Mouse (Mus musculus): Measurements from ENCODE around the gene Saysd1. TPM values are rescaled to one million over a fixed set of nuclear protein-coding genes. Genes with fewer than 3 reads are reported as not detected.
"Not testable (repeated sequence)": the region's sequence is repeated elsewhere in the genome, so short reads cannot be mapped to it uniquely, and the experiment has no call there.

Gene Saysd1
- polyA plus RNA-seq, 1 experiment from 2014 or later, result 12.2 TPM

- H3K4me1 ChIP-seq (replicated peaks), result peaks cover 17% of the 10 kb centered on the region
- no peak overlapping the region for H3K4me3 ChIP-seq
- H3K27ac ChIP-seq, result peak overlapping the region; percentile 40; the same call in 1 of the 2 replicates
- 17% methylated on average over 2 of the region's 2 CpGs for WGBS
- no peaks in the 10 kb centered on the region for H3K27me3 ChIP-seq (ENCODE audit: insufficient read depth, poor library complexity, severe bottlenecking)
- H3K36me3 ChIP-seq, result no peaks in the 10 kb centered on the region
- DNase-seq (ENCODE audit: low spot score), result no peak
- no peaks in the 10 kb centered on the region for H3K9me3 ChIP-seq
These were observed 89.9 kb downstream of the Saysd1 start for GRCm38 (mm10) chr14:20048481-20048835.

GRCm38 (mm10) chr14:20047814-20048480, 90.4 kb downstream of the Saysd1 start:
- no peaks in the 10 kb centered on the region for H3K27me3 ChIP-seq (ENCODE audit: insufficient read depth, poor library complexity, severe bottlenecking)
- DNase-seq (ENCODE audit: low spot score), result no peak
- H3K4me3 ChIP-seq, result no peak overlapping the region
- 43% methylated on average over 3 of the region's 3 CpGs for WGBS
- H3K27ac ChIP-seq, result peak overlapping the region; percentile 47; the same call in 1 of the 2 replicates
- H3K9me3 ChIP-seq, result no peaks in the 10 kb centered on the region
- no peaks in the 10 kb centered on the region for H3K36me3 ChIP-seq
- peaks cover 17% of the 10 kb centered on the region for H3K4me1 ChIP-seq (replicated peaks)

DNA sequence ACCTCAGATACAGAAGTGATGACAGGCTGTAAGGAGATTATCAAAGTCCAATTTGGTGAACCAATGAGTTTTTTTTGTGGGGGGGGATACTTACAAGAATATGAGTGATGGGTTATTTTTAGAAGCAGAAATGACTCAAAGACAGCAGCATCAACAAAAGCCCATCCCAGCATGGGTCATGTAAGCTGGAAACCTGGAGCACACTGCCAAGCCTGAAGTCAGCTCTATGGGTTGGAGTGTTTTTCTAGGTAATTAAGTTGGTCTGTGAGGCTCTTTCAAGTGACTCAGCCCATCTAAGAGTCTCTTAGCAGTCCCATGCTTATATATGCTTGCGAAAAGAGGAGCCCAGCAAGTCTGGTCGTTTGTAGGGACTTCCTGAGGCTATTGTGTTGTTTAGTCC, 91.0 kb downstream of the Saysd1 start:
- peaks cover 17% of the 10 kb centered on the region for H3K4me1 ChIP-seq (replicated peaks)
- H3K36me3 ChIP-seq, result no peaks in the 10 kb centered on the region
- H3K27ac ChIP-seq, result no peak overlapping the region
- H3K9me3 ChIP-seq, result no peaks in the 10 kb centered on the region
- no peak for DNase-seq (ENCODE audit: low spot score)
- no peaks in the 10 kb centered on the region for H3K27me3 ChIP-seq (ENCODE audit: insufficient read depth, poor library complexity, severe bottlenecking)
- WGBS, result 46% methylated on average over 2 of the region's 2 CpGs
- no peak overlapping the region for H3K4me3 ChIP-seq

- H3K9me3 ChIP-seq, result no peaks in the 10 kb centered on the region
- H3K4me1 ChIP-seq (replicated peaks), result peaks cover 16% of the 10 kb centered on the region
- no peaks in the 10 kb centered on the region for H3K27me3 ChIP-seq (ENCODE audit: insufficient read depth, poor library complexity, severe bottlenecking)
- no peak overlapping the region for H3K27ac ChIP-seq
- H3K4me3 ChIP-seq, result no peak overlapping the region
- 96% methylated on average over 1 of the region's 1 CpGs for WGBS
- DNase-seq (ENCODE audit: low spot score), result no peak
- H3K36me3 ChIP-seq, result no peaks in the 10 kb centered on the region
These were observed 94.3 kb downstream of the Saysd1 start for GRCm38 (mm10) chr14:20044036-20044435.

DNA sequence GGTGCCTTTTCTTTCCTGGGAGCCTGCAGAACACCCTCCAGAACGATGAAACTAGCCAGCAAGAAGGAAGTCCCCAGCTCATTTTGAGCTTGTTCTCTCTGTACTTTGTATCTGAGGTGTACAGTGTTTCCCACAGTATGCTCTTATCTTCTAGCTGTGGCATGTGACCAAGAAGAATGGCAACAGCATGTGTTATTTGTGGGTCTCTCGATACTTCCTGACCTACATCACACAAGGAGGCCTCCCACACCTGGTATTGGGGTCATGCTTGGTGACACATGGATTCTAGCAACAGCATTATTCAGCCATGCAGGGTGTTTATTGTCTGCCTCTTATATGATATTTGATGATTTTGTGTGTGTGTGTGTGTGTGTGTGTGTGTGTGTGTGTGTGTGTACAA, 96.5 kb downstream of the Saysd1 start:
- no peak for DNase-seq (ENCODE audit: low spot score)
- Histone ChIP-seq H3K27me3 (ENCODE audit: insufficient read depth, poor library complexity, severe bottlenecking) (no peaks in the 10 kb centered on the region), H3K9me3 (no peaks in the 10 kb centered on the region), H3K36me3 (no peaks in the 10 kb centered on the region), H3K27ac (no peak overlapping the region), H3K4me1 (replicated peaks) (no peaks in the 10 kb centered on the region), H3K4me3 (no peak overlapping the region)
- WGBS, result 86% methylated on average over 2 of the region's 2 CpGs

DNA sequence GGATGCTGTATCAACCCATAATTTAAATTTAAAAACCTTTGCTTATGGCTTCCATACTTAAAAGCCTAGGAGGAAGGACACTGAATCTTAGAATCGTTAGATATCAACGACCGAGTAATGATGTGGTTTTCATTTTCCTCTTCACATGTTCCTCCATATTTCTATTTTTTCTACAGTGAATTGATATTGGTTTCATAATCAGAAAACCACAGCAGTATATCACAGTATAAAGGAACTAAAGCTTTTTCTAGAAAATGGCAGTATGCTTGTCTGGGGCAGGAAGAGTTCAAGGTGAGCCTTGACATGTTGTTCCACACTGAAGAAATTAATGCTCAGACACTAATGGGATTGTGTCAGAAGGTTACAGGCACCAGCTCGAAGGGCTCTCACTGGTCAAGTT, 97.4 kb downstream of the Saysd1 start:
- 91% methylated on average over 4 of the region's 4 CpGs for WGBS
- H3K27ac ChIP-seq, result no peak overlapping the region

GRCm38 (mm10) chr14:20039795-20040194, 98.5 kb downstream of the Saysd1 start:
- no peaks in the 10 kb centered on the region for H3K9me3 ChIP-seq
- H3K36me3 ChIP-seq, result no peaks in the 10 kb centered on the region
- 97% methylated on average over 2 of the region's 2 CpGs for WGBS
- no peaks in the 10 kb centered on the region for H3K27me3 ChIP-seq (ENCODE audit: insufficient read depth, poor library complexity, severe bottlenecking)
- no peak overlapping the region for H3K27ac ChIP-seq
- DNase-seq (ENCODE audit: low spot score), result no peak
- H3K4me1 ChIP-seq (replicated peaks), result no peaks in the 10 kb centered on the region
- no peak overlapping the region for H3K4me3 ChIP-seq

More for the DNA sequence above, 97.4 kb downstream of the Saysd1 start:
- no peaks in the 10 kb centered on the region for H3K36me3 ChIP-seq
- H3K9me3 ChIP-seq, result no peaks in the 10 kb centered on the region
- no peak for DNase-seq (ENCODE audit: low spot score)
- no peaks in the 10 kb centered on the region for H3K4me1 ChIP-seq (replicated peaks)
- H3K27me3 ChIP-seq (ENCODE audit: insufficient read depth, poor library complexity, severe bottlenecking), result no peaks in the 10 kb centered on the region
- no peak overlapping the region for H3K4me3 ChIP-seq

- no peak for DNase-seq (ENCODE audit: low spot score)
- H3K4me3 ChIP-seq, result no peak overlapping the region
- WGBS, result 58% methylated on average over 1 of the region's 3 CpGs
- no peaks in the 10 kb centered on the region for H3K9me3 ChIP-seq
- no peaks in the 10 kb centered on the region for H3K27me3 ChIP-seq (ENCODE audit: insufficient read depth, poor library complexity, severe bottlenecking)
- H3K36me3 ChIP-seq, result no peaks in the 10 kb centered on the region
- H3K4me1 ChIP-seq (replicated peaks), result peaks cover 11% of the 10 kb centered on the region
- H3K27ac ChIP-seq, result no peak overlapping the region
These were observed 105.6 kb downstream of the Saysd1 start for GRCm38 (mm10) chr14:20032738-20033116.

DNA sequence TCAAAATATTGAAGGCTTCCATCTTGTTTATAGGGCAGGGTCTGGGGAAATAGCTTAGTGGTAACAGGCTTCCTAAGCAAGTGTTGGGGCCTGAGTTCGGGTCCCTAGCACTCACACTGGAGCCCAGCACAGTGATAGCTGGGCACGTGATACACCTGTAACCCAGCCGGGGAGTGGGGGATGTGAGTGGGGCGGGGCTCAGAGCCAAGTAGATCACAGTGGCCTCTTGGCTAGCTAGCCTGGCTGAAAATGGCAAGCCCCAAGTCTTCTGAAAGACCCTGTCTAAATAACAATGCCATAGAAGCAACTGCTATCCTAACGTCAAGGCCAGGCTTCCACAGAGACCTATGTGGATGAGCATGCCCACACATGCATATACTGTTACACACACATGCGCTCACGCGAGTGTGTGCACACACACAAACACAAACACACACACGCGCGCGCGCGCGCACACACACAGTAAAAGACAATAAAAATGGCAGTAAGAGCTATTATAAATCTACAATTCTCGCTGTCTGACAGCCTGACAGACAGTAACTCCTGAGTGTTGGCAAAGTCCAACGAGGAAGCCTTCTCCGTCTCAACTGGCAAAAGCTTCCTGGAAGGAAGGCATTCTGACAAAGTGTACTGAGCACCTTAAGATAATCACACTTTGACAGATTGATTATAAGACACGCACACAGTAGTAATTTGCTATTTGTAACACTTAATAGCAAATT, 106.2 kb downstream of the Saysd1 start:
- Histone ChIP-seq H3K4me1 (replicated peaks) (peaks cover 11% of the 10 kb centered on the region), H3K36me3 (no peaks in the 10 kb centered on the region), H3K27ac (no peak overlapping the region), H3K4me3 (no peak overlapping the region), H3K27me3 (ENCODE audit: insufficient read depth, poor library complexity, severe bottlenecking) (no peaks in the 10 kb centered on the region), H3K9me3 (no peaks in the 10 kb centered on the region)
- WGBS, result 82% methylated on average over 19 of the region's 19 CpGs
- no peak for DNase-seq (ENCODE audit: low spot score)

- WGBS, result 15% methylated on average over 3 of the region's 3 CpGs
- peak overlapping the region; percentile 23 for H3K27ac ChIP-seq
- H3K9me3 ChIP-seq, result no peaks in the 10 kb centered on the region
- no peaks in the 10 kb centered on the region for H3K27me3 ChIP-seq (ENCODE audit: insufficient read depth, poor library complexity, severe bottlenecking)
- DNase-seq (ENCODE audit: low spot score), result no peak
- peaks cover 11% of the 10 kb centered on the region for H3K4me1 ChIP-seq (replicated peaks)
- H3K4me3 ChIP-seq, result no peak overlapping the region
- no peaks in the 10 kb centered on the region for H3K36me3 ChIP-seq
These were observed 108.7 kb downstream of the Saysd1 start for GRCm38 (mm10) chr14:20029606-20030005.

- not testable (repeated sequence) for H3K36me3 ChIP-seq; H3K27me3 ChIP-seq (ENCODE audit: insufficient read depth, poor library complexity, severe bottlenecking); DNase-seq (ENCODE audit: low spot score); H3K27ac ChIP-seq; H3K4me3 ChIP-seq; H3K4me1 ChIP-seq (replicated peaks); H3K9me3 ChIP-seq
- WGBS, result 87% methylated on average over 7 of the region's 7 CpGs
These were observed 110.9 kb downstream of the Saysd1 start for GRCm38 (mm10) chr14:20027475-20027874.

Measured in hindbrain, embryonic 10.5 days (tissue).